Mouse (Mus musculus) stomach, embryonic 14.5 days (tissue): ENCODE measurements around the gene Herc1. TPM values are rescaled to one million over a fixed set of nuclear protein-coding genes. Genes with fewer than 3 reads are reported as not detected.
A peak's percentile ranks its signal among the peaks of the same experiment; 100 is the strongest.

Experiments
- ATAC-seq: fragments of 200-750 bp; cut with Nextera tagmentation; 2 replicates; pipeline ENCODE4 v1.8.0; 2017; ENCODE audit warnings: low read depth, moderate TSS enrichment; ENCODE audit not compliant: insufficient number of reproducible peaks, insufficient read depth, low FRiP score
- H3K27ac ChIP-seq: fragments of 300-500 bp; sonication (generic); 2 replicates; pipeline ENCODE4 v1.5.1; 2014; ENCODE audit warnings: mild to moderate bottlenecking, low read length, moderate library complexity, mixed read lengths
- H3K27me3 ChIP-seq: fragments of 300-500 bp; sonication (generic); 2 replicates; pipeline ENCODE4 v1.6.1; 2014; ENCODE audit warnings: low read length, control low read depth, mixed read lengths; ENCODE audit not compliant: control insufficient read depth, insufficient read depth
- H3K36me3 ChIP-seq: fragments of 300-500 bp; sonication (generic); 2 replicates; pipeline ENCODE4 v1.6.1; 2014; ENCODE audit warnings: mild to moderate bottlenecking, control low read depth, low read length, moderate library complexity, mixed read lengths; ENCODE audit not compliant: control insufficient read depth, insufficient read depth
- H3K4me1 ChIP-seq: fragments of 300-500 bp; sonication (generic); 2 replicates; pipeline ENCODE4 v1.6.1; 2014; ENCODE audit warnings: low read length, control low read depth, mixed read lengths; ENCODE audit not compliant: control insufficient read depth, insufficient read depth
- H3K4me2 ChIP-seq: fragments of 300-500 bp; sonication (generic); replicated peaks from 2 replicates; pipeline ENCODE4 v1.6.1; 2014; ENCODE audit warnings: low read depth, low read length, control low read depth
- H3K4me3 ChIP-seq: fragments of 300-500 bp; sonication (generic); 2 replicates; pipeline ENCODE4 v1.5.1; 2014; ENCODE audit warnings: low read depth, low read length, control low read depth
- H3K9ac ChIP-seq: fragments of 300-500 bp; sonication (generic); replicated peaks from 2 replicates; pipeline ENCODE4 v1.6.1; 2014; ENCODE audit warnings: low read depth, mild to moderate bottlenecking, control low read depth, low read length, moderate library complexity, mixed read lengths
- H3K9me3 ChIP-seq: fragments of 300-500 bp; sonication (generic); 2 replicates; pipeline ENCODE4 v1.6.1; 2016; ENCODE audit warnings: low read depth, low read length, control low read depth; ENCODE audit not compliant: control insufficient read depth
- WGBS: fragments of 180-500 bp; shearing (Covaris S2); extraction: QIAGEN DNeasy Blood & Tissue Kit; methylation state at CpG from one replicate; pipeline ENCODE4 v1.1.7; 2014; 5-methylcytosine and 5-hydroxymethylcytosine counted together
- polyA plus RNA-seq: library from polyadenylated mRNA; unstranded; fragments of >200 nt; fragmentation: Nextera tagmentation; extraction: Ambion mirVana; gene quantifications from 2 replicates; pipeline ENCODE4 v1.2.1, GENCODE M21; 2014

The Herc1 gene
- polyA plus RNA-seq, 1 experiment from 2014 or later, result 30.7 TPM

GRCm38 (mm10) chr9:66515115-66515514 lies 164.9 kb downstream of the Herc1 start:
- Histone ChIP-seq H3K4me3 (no peak overlapping the region), H3K36me3 (peaks cover 38% of the 10 kb centered on the region), H3K27me3 (no peaks in the 10 kb centered on the region), H3K27ac (peak overlapping the region; percentile 96), H3K4me2 (no peak overlapping the region), H3K4me1 (peaks cover 25% of the 10 kb centered on the region), H3K9ac (no peak overlapping the region), H3K9me3 (no peaks in the 10 kb centered on the region)
- ATAC-seq, result no peak
- WGBS, result 60% methylated on average over 2 of the region's 2 CpGs

GRCm38 (mm10) chr9:66515680-66516210 lies 165.5 kb downstream of the Herc1 start:
- H3K4me3 ChIP-seq, result no peak overlapping the region
- H3K9ac ChIP-seq, result no peak overlapping the region
- H3K27ac ChIP-seq, result peak overlapping the region; percentile 96; the same call in 1 of the 2 replicates
- H3K27me3 ChIP-seq, result no peaks in the 10 kb centered on the region
- WGBS, result 91% methylated on average over 10 of the region's 10 CpGs
- H3K4me1 ChIP-seq, result peaks cover 21% of the 10 kb centered on the region
- H3K9me3 ChIP-seq, result no peaks in the 10 kb centered on the region
- ATAC-seq, result no peak
- H3K36me3 ChIP-seq, result peaks cover 43% of the 10 kb centered on the region
- no peak overlapping the region for H3K4me2 ChIP-seq

GRCm38 (mm10) chr9:66516296-66516940 lies 166.2 kb downstream of the Herc1 start:
- no peak overlapping the region for H3K27ac ChIP-seq
- no peak for ATAC-seq
- no peak overlapping the region for H3K4me2 ChIP-seq
- peaks cover 18% of the 10 kb centered on the region; the same call in 1 of the 2 replicates for H3K4me1 ChIP-seq
- no peak overlapping the region for H3K9ac ChIP-seq
- no peak overlapping the region for H3K4me3 ChIP-seq
- no peaks in the 10 kb centered on the region for H3K27me3 ChIP-seq
- H3K36me3 ChIP-seq, result peaks cover 43% of the 10 kb centered on the region
- H3K9me3 ChIP-seq, result no peaks in the 10 kb centered on the region
- 86% methylated on average over 6 of the region's 6 CpGs for WGBS

GRCm38 (mm10) chr9:66517746-66518145 lies 167.5 kb downstream of the Herc1 start:
- H3K9me3 ChIP-seq, result no peaks in the 10 kb centered on the region
- peaks cover 16% of the 10 kb centered on the region; the same call in 1 of the 2 replicates for H3K4me1 ChIP-seq
- no peak overlapping the region for H3K4me3 ChIP-seq
- H3K4me2 ChIP-seq, result no peak overlapping the region
- peaks cover 47% of the 10 kb centered on the region for H3K36me3 ChIP-seq
- H3K27me3 ChIP-seq, result no peaks in the 10 kb centered on the region
- no peak overlapping the region for H3K9ac ChIP-seq
- no peak for ATAC-seq
- WGBS, result 93% methylated on average over 10 of the region's 10 CpGs
- no peak overlapping the region for H3K27ac ChIP-seq

- no peaks in the 10 kb centered on the region for H3K9me3 ChIP-seq
- 76% methylated on average over 5 of the region's 5 CpGs for WGBS
- no peak overlapping the region for H3K4me2 ChIP-seq
- H3K36me3 ChIP-seq, result peaks cover 48% of the 10 kb centered on the region
- no peak overlapping the region for H3K27ac ChIP-seq
- no peaks in the 10 kb centered on the region for H3K27me3 ChIP-seq
- ATAC-seq, result no peak
- H3K4me3 ChIP-seq, result no peak overlapping the region
- H3K9ac ChIP-seq, result no peak overlapping the region
- peaks cover 13% of the 10 kb centered on the region; the same call in 1 of the 2 replicates for H3K4me1 ChIP-seq
Observed at GRCm38 (mm10) chr9:66518251-66518650, 168.0 kb downstream of the Herc1 start.

- H3K36me3 ChIP-seq, result peaks cover 48% of the 10 kb centered on the region
Observed at GRCm38 (mm10) chr9:66518901-66519300, 168.7 kb downstream of the Herc1 start.

GRCm38 (mm10) chr9:66520299-66520698 lies 170.0 kb downstream of the Herc1 start:
- H3K27ac ChIP-seq, result no peak overlapping the region
- no peak overlapping the region for H3K4me3 ChIP-seq
- no peaks in the 10 kb centered on the region for H3K9me3 ChIP-seq
- no peak for ATAC-seq
- H3K36me3 ChIP-seq, result peaks cover 58% of the 10 kb centered on the region
- WGBS, result 90% methylated on average over 4 of the region's 4 CpGs
- H3K9ac ChIP-seq, result no peak overlapping the region
- H3K4me1 ChIP-seq, result no peaks in the 10 kb centered on the region
- no peaks in the 10 kb centered on the region for H3K27me3 ChIP-seq
- no peak overlapping the region for H3K4me2 ChIP-seq

More at GRCm38 (mm10) chr9:66518901-66519300, 168.7 kb downstream of the Herc1 start:
- Histone ChIP-seq H3K4me2 (no peak overlapping the region), H3K9ac (no peak overlapping the region), H3K4me3 (no peak overlapping the region), H3K9me3 (no peaks in the 10 kb centered on the region), H3K27ac (no peak overlapping the region), H3K27me3 (no peaks in the 10 kb centered on the region), H3K4me1 (peaks cover 10% of the 10 kb centered on the region; the same call in 1 of the 2 replicates)
- WGBS, result 71% methylated on average over 5 of the region's 5 CpGs
- ATAC-seq, result no peak

GRCm38 (mm10) chr9:66521595-66521994 lies 171.3 kb downstream of the Herc1 start:
- ATAC-seq, result no peak
- peaks cover 62% of the 10 kb centered on the region for H3K36me3 ChIP-seq
- WGBS, result 95% methylated on average over 3 of the region's 3 CpGs

More at GRCm38 (mm10) chr9:66521595-66521994, 171.3 kb downstream of the Herc1 start:
- Histone ChIP-seq H3K27ac (no peak overlapping the region), H3K27me3 (no peaks in the 10 kb centered on the region), H3K9me3 (no peaks in the 10 kb centered on the region), H3K9ac (no peak overlapping the region), H3K4me1 (no peaks in the 10 kb centered on the region), H3K4me3 (no peak overlapping the region), H3K4me2 (no peak overlapping the region)
